Mouse (Mus musculus) testis, postnatal 14 days (tissue): ENCODE results near the gene Ccnh.
"Not testable (repeated sequence)": the region's sequence is repeated elsewhere in the genome, so short reads cannot be mapped to it uniquely, and the experiment has no call there.

Experiments used
- DNase-seq: peaks from one replicate; pipeline ENCODE4 v3.0.0; 2021; ENCODE audit warnings: low spot score

Ccnh gene

GRCm38 (mm10) chr13:85188903-85189643, at the start of gene Ccnh:
Gene Ccnh (plus strand): TSS chr13:85189408.
- peak; percentile 93 for DNase-seq

GRCm38 (mm10) chr13:85143361-85143760, 45.8 kb upstream of the Ccnh start:
- DNase-seq: not testable (repeated sequence)

- no peak for DNase-seq
Measured at GRCm38 (mm10) chr13:85146471-85146870, 42.7 kb upstream of the Ccnh start.

- DNase-seq: no peak
Measured at GRCm38 (mm10) chr13:85154746-85155145, 34.5 kb upstream of the Ccnh start.

- no peak for DNase-seq
Measured at GRCm38 (mm10) chr13:85159971-85160370, 29.2 kb upstream of the Ccnh start.

GRCm38 (mm10) chr13:85164512-85165124, 24.6 kb upstream of the Ccnh start:
- DNase-seq: no peak

- no peak for DNase-seq
Measured at GRCm38 (mm10) chr13:85189644-85190121, 475 bp downstream of the Ccnh start.

- no peak for DNase-seq
Measured at GRCm38 (mm10) chr13:85191253-85191652, 2.0 kb downstream of the Ccnh start.

- DNase-seq: no peak
Measured at GRCm38 (mm10) chr13:85207493-85207892, 18.3 kb downstream of the Ccnh start.

- no peak for DNase-seq
Measured at GRCm38 (mm10) chr13:85208656-85209055, 19.4 kb downstream of the Ccnh start.

GRCm38 (mm10) chr13:85210353-85210752, 21.1 kb downstream of the Ccnh start:
- DNase-seq: no peak

GRCm38 (mm10) chr13:85218656-85219055, 29.4 kb downstream of the Ccnh start:
- no peak for DNase-seq

GRCm38 (mm10) chr13:85238760-85239159, 49.6 kb downstream of the Ccnh start:
- no peak for DNase-seq
